Mouse (Mus musculus): ENCODE data around the gene Macrod2. TPM values are rescaled to one million over a fixed set of nuclear protein-coding genes. Genes with fewer than 3 reads are reported as not detected.

The Macrod2 gene
- polyA plus RNA-seq, 1 experiment from 2014 or later = 42.1 TPM

DNA sequence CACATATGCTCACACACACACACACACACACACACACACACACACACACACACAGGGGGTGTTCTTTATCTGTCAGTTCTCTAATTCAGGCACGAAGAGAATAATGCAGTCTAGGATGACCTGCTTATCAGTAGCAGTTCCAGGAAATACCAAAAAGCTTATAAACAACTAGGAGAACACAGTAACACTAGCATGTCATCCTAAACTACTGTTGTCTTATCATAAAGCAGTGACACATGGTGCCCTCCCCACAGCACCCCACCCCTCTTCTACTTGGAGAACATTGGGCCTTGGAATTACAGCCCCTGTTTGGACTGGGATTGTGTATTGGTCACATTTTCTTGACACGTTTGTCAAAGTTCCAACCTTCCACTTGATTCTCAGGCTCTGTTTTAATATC lies 1494.4 kb downstream of the Macrod2 start:
- Histone ChIP-seq H3K27me3 (ENCODE audit: control insufficient read depth, insufficient read depth, low read length) (no peaks in the 10 kb centered on the region), H3K4me1 (ENCODE audit: control insufficient read depth, insufficient read depth, low read length) (0 out of 2 replicates have a peak, but pooled peaks cover 9% of the 10 kb centered on the region), H3K36me3 (ENCODE audit: control insufficient read depth, insufficient read depth, low read length) (no peaks in the 10 kb centered on the region), H3K9me3 (ENCODE audit: control insufficient read depth, low read length) (no peaks in the 10 kb centered on the region), H3K27ac (replicated peaks; ENCODE audit: low read depth, low read length) (no peak overlapping the region), H3K4me2 (ENCODE audit: low read depth, severe bottlenecking) (no peak overlapping the region), H3K9ac (ENCODE audit: low read length) (no peak overlapping the region), H3K4me3 (ENCODE audit: low read depth, low read length) (no peak overlapping the region)
- no peak for DNase-seq (ENCODE audit: low spot score)
- WGBS = 91% methylated on average over 2 of the region's 2 CpGs
- ATAC-seq (ENCODE audit: insufficient number of reproducible peaks, low FRiP score, low TSS enrichment, low read depth) = no peak

DNA sequence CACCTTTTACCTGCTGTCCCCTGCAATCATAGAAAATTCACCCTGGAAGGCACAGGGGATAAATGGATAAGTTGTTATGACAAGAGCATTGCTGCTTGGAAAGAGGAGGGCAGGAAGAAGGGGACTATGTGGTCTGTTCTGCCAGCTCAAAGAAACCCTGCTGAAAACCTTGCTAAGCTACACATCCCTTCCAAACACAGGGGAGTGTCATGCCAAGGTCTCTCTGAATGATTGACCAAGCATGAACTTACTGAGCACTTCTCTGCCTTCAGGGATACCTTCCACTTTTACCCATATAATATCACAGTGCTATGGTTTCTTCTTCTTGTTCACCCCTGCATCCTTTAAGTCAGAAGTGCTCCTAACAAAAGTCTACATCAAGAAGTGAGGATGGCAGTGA lies 1502.8 kb downstream of the Macrod2 start:
- Histone ChIP-seq H3K27ac (replicated peaks; ENCODE audit: low read depth, low read length) (no peak overlapping the region), H3K9ac (ENCODE audit: low read length) (no peak overlapping the region), H3K4me1 (ENCODE audit: control insufficient read depth, insufficient read depth, low read length) (no peaks in the 10 kb centered on the region), H3K9me3 (ENCODE audit: control insufficient read depth, low read length) (no peaks in the 10 kb centered on the region), H3K4me2 (ENCODE audit: low read depth, severe bottlenecking) (no peak overlapping the region), H3K4me3 (ENCODE audit: low read depth, low read length) (no peak overlapping the region), H3K36me3 (ENCODE audit: control insufficient read depth, insufficient read depth, low read length) (no peaks in the 10 kb centered on the region), H3K27me3 (ENCODE audit: control insufficient read depth, insufficient read depth, low read length) (no peaks in the 10 kb centered on the region)
- no peak for DNase-seq (ENCODE audit: low spot score)
- ATAC-seq (ENCODE audit: insufficient number of reproducible peaks, low FRiP score, low TSS enrichment, low read depth) = no peak

DNA sequence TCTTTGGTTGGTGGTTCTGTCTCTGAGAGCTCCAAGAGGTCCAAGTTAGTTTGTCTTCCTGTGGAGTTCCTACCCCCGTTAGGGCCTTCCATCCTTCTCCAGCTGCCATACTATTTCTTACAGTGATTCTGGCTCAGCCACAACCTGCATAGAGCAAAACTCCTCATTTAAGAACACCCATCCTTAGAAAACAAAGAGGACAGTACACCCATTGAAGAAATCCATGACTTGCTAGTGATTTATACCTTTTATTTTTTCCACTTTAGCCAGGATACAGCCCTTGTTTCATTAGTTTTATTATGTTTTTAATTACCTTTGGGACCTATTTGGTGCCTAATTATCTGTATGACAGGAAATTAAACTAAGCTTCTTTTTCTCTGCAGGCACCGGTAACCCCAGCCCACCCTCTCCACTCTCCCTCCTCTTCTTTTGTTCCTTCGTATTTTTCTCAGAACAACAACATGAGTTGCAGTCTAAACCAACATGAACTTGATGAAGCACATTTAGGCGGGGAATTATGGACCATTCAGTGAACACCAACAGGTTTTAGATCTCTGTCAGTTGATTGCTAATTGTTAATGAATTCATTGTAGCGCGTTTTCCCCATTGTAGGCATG lies 1516.8 kb downstream of the Macrod2 start:
- no peaks in the 10 kb centered on the region for H3K4me1 ChIP-seq (ENCODE audit: control insufficient read depth, insufficient read depth, low read length)
- ATAC-seq (ENCODE audit: insufficient number of reproducible peaks, low FRiP score, low TSS enrichment, low read depth) (no peak), DNase-seq (ENCODE audit: low spot score) (no peak)
- no peaks in the 10 kb centered on the region for H3K27me3 ChIP-seq (ENCODE audit: control insufficient read depth, insufficient read depth, low read length)
- no peak overlapping the region for H3K4me3 ChIP-seq (ENCODE audit: low read depth, low read length)
- no peaks in the 10 kb centered on the region for H3K9me3 ChIP-seq (ENCODE audit: control insufficient read depth, low read length)
- H3K4me2 ChIP-seq (ENCODE audit: low read depth, severe bottlenecking) = no peak overlapping the region
- H3K9ac ChIP-seq (ENCODE audit: low read length) = no peak overlapping the region
- H3K27ac ChIP-seq (replicated peaks; ENCODE audit: low read depth, low read length) = no peak overlapping the region
- no peaks in the 10 kb centered on the region for H3K36me3 ChIP-seq (ENCODE audit: control insufficient read depth, insufficient read depth, low read length)
- WGBS = 64% methylated on average over 6 of the region's 6 CpGs

DNA sequence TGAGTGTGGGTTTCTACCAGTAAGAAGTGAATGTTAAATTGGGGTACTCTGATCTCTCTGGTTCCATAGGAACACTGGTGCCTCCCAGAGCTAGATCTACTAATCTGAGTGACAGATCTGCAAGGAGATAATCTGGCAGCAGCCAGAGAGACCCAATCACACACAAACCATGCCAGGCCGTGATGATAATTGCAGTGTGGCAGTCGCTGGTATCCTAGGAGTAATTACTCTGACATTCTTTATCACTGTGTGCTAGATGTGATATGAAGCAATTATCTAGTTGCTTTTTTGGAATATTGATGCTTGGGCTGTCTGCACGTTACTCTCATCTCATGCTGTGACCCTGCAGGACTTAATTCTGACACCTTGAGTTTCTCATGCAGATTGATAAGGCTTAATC lies 1518.4 kb downstream of the Macrod2 start:
- no peak for ATAC-seq (ENCODE audit: insufficient number of reproducible peaks, low FRiP score, low TSS enrichment, low read depth)
- H3K9me3 ChIP-seq (ENCODE audit: control insufficient read depth, low read length) = no peaks in the 10 kb centered on the region
- no peak for DNase-seq (ENCODE audit: low spot score)
- no peak overlapping the region for H3K9ac ChIP-seq (ENCODE audit: low read length)
- H3K4me2 ChIP-seq (ENCODE audit: low read depth, severe bottlenecking) = no peak overlapping the region
- H3K4me1 ChIP-seq (ENCODE audit: control insufficient read depth, insufficient read depth, low read length) = no peaks in the 10 kb centered on the region
- no peak overlapping the region for H3K4me3 ChIP-seq (ENCODE audit: low read depth, low read length)
- H3K36me3 ChIP-seq (ENCODE audit: control insufficient read depth, insufficient read depth, low read length) = no peaks in the 10 kb centered on the region
- 69% methylated on average over 3 of the region's 3 CpGs for WGBS
- no peak overlapping the region for H3K27ac ChIP-seq (replicated peaks; ENCODE audit: low read depth, low read length)
- H3K27me3 ChIP-seq (ENCODE audit: control insufficient read depth, insufficient read depth, low read length) = no peaks in the 10 kb centered on the region

DNA sequence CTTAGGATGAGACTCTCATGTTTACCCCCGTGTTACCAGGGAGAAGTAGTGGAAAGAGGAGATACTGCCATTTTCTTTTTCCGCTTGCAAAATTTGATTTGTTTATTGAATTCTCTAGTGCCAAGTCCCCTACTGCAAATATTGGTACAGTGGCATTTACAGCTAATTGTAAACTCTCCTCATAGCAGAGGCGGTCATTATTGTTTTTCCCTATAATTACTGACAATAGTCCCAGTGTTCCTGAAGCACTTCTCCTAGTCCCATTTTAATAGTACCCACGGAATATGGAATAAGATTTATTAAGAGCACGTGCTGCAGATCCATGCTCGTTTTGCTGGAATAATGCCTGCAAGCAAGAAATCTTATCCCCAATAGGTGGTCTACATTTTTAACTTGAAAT lies 1518.8 kb downstream of the Macrod2 start:
- ATAC-seq (ENCODE audit: insufficient number of reproducible peaks, low FRiP score, low TSS enrichment, low read depth) (no peak), DNase-seq (ENCODE audit: low spot score) (no peak)
- no peaks in the 10 kb centered on the region for H3K27me3 ChIP-seq (ENCODE audit: control insufficient read depth, insufficient read depth, low read length)
- H3K4me1 ChIP-seq (ENCODE audit: control insufficient read depth, insufficient read depth, low read length) = no peaks in the 10 kb centered on the region
- no peaks in the 10 kb centered on the region for H3K36me3 ChIP-seq (ENCODE audit: control insufficient read depth, insufficient read depth, low read length)
- H3K9me3 ChIP-seq (ENCODE audit: control insufficient read depth, low read length) = no peaks in the 10 kb centered on the region
- no peak overlapping the region for H3K4me2 ChIP-seq (ENCODE audit: low read depth, severe bottlenecking)
- H3K4me3 ChIP-seq (ENCODE audit: low read depth, low read length) = no peak overlapping the region
- no peak overlapping the region for H3K27ac ChIP-seq (replicated peaks; ENCODE audit: low read depth, low read length)
- 77% methylated on average over 6 of the region's 6 CpGs for WGBS
- H3K9ac ChIP-seq (ENCODE audit: low read length) = no peak overlapping the region

DNA sequence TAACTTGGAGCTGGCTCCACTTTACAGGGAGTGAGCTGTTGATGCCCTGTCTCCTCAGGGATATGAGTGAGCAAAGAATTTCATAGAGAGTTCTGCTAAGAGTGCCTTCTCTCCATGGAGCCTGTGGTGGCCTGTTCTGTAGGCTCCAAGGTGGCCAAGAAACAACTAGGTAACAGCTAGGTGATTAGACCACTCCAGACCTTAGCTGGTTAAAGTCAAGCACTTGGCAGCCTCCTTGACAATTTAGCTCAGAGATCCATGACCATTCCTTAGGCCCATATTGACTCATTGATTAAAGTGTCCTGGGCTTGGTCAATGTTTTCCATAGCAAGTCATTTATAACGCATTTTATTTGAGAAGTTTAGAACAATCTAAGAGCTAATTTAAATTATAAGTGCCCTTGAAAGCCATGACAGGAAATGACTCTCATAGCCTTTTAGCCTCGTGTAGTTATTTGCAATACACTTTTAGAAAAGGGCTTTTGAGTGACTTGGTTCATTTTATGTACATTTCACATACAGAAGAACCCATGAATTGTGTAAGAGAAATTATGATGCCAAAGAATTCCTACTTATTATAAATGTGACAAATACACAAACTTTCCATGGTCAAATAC lies 1525.4 kb downstream of the Macrod2 start:
- WGBS = 73% methylated on average over 2 of the region's 2 CpGs
- H3K9ac ChIP-seq (ENCODE audit: low read length) = no peak overlapping the region

DNA sequence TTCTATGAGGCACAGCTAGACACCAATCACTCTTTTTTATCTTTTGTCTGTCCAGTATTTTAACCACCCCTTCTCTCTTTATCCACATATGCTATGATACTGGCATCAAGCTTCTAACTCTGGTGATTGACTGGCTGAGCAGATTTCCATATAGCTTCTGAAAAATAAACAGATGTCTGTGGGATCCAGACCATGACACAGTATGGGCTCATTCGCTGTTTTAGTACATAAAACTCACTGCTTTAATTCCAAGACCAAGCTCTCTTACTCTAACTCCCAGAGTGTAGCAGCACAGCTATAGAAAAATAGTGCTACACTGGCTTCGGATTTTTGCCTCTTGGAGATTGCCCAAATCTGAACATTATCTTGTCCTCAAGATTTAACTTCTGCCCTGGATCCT lies 1540.0 kb downstream of the Macrod2 start:
- Histone ChIP-seq H3K4me1 (ENCODE audit: control insufficient read depth, insufficient read depth, low read length) (no peaks in the 10 kb centered on the region), H3K27me3 (ENCODE audit: control insufficient read depth, insufficient read depth, low read length) (no peaks in the 10 kb centered on the region), H3K9me3 (ENCODE audit: control insufficient read depth, low read length) (no peaks in the 10 kb centered on the region), H3K9ac (ENCODE audit: low read length) (no peak overlapping the region), H3K4me2 (ENCODE audit: low read depth, severe bottlenecking) (no peak overlapping the region), H3K27ac (replicated peaks; ENCODE audit: low read depth, low read length) (no peak overlapping the region), H3K36me3 (ENCODE audit: control insufficient read depth, insufficient read depth, low read length) (no peaks in the 10 kb centered on the region), H3K4me3 (ENCODE audit: low read depth, low read length) (no peak overlapping the region)
- no peak for DNase-seq (ENCODE audit: low spot score)
- no peak for ATAC-seq (ENCODE audit: insufficient number of reproducible peaks, low FRiP score, low TSS enrichment, low read depth)
- WGBS = 87% methylated on average over 2 of the region's 2 CpGs

More for the DNA sequence above, 1525.4 kb downstream of the Macrod2 start:
- H3K27ac ChIP-seq (replicated peaks; ENCODE audit: low read depth, low read length) = no peak overlapping the region
- H3K4me1 ChIP-seq (ENCODE audit: control insufficient read depth, insufficient read depth, low read length) = no peaks in the 10 kb centered on the region
- ATAC-seq (ENCODE audit: insufficient number of reproducible peaks, low FRiP score, low TSS enrichment, low read depth) (no peak), DNase-seq (ENCODE audit: low spot score) (no peak)
- H3K4me3 ChIP-seq (ENCODE audit: low read depth, low read length) = no peak overlapping the region
- H3K27me3 ChIP-seq (ENCODE audit: control insufficient read depth, insufficient read depth, low read length) = no peaks in the 10 kb centered on the region
- no peak overlapping the region for H3K4me2 ChIP-seq (ENCODE audit: low read depth, severe bottlenecking)
- H3K36me3 ChIP-seq (ENCODE audit: control insufficient read depth, insufficient read depth, low read length) = no peaks in the 10 kb centered on the region
- H3K9me3 ChIP-seq (ENCODE audit: control insufficient read depth, low read length) = no peaks in the 10 kb centered on the region

DNA sequence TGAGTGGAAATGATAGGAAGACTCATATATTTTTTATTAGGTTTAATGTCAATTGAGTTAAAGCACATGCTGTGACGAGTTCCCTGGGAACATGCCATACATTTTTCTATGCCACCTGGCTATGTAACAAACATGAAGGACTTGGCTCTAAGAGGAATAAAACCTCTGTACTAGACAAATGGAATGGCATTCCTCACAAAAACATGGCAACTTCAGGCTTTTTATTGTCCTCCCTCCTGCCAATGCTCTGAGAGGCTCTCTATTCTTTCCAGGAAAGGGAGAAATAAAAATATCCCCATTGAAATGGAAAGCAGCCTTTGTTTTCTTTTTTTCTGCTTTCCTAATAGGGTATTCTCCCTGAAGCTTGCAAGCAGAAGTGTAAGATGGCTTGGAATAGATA lies 1559.7 kb downstream of the Macrod2 start:
- H3K4me1 ChIP-seq (ENCODE audit: control insufficient read depth, insufficient read depth, low read length) = no peaks in the 10 kb centered on the region
- H3K4me3 ChIP-seq (ENCODE audit: low read depth, low read length) = no peak overlapping the region
- no peaks in the 10 kb centered on the region for H3K9me3 ChIP-seq (ENCODE audit: control insufficient read depth, low read length)
- no peak for DNase-seq (ENCODE audit: low spot score)
- WGBS = 65% methylated on average over 1 of the region's 1 CpGs
- H3K27ac ChIP-seq (replicated peaks; ENCODE audit: low read depth, low read length) = no peak overlapping the region
- no peak overlapping the region for H3K9ac ChIP-seq (ENCODE audit: low read length)
- no peak overlapping the region for H3K4me2 ChIP-seq (ENCODE audit: low read depth, severe bottlenecking)
- ATAC-seq (ENCODE audit: insufficient number of reproducible peaks, low FRiP score, low TSS enrichment, low read depth) = no peak
- H3K27me3 ChIP-seq (ENCODE audit: control insufficient read depth, insufficient read depth, low read length) = no peaks in the 10 kb centered on the region
- H3K36me3 ChIP-seq (ENCODE audit: control insufficient read depth, insufficient read depth, low read length) = no peaks in the 10 kb centered on the region

DNA sequence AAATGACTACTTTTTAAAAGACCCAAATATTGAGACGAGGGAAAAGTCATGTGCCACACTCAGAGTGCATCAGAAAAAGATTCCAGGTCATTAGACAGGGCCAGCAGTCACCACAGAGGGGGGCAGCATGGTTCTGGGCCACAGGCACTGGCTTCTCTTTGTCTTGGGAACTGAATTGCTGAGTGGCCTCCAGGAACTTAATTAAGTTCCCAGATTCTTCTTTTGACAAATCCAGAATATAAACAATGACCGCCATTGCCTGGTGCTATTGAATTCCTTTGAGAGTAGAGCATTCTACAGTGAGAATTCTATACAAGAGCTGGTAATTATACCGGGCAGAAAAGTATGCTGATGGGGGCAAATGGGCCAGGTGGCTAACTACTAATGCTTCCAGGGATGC lies 1560.1 kb downstream of the Macrod2 start:
- Histone ChIP-seq H3K9ac (ENCODE audit: low read length) (no peak overlapping the region), H3K4me1 (ENCODE audit: control insufficient read depth, insufficient read depth, low read length) (no peaks in the 10 kb centered on the region), H3K36me3 (ENCODE audit: control insufficient read depth, insufficient read depth, low read length) (no peaks in the 10 kb centered on the region), H3K4me3 (ENCODE audit: low read depth, low read length) (no peak overlapping the region), H3K27ac (replicated peaks; ENCODE audit: low read depth, low read length) (no peak overlapping the region), H3K9me3 (ENCODE audit: control insufficient read depth, low read length) (no peaks in the 10 kb centered on the region), H3K27me3 (ENCODE audit: control insufficient read depth, insufficient read depth, low read length) (no peaks in the 10 kb centered on the region), H3K4me2 (ENCODE audit: low read depth, severe bottlenecking) (no peak overlapping the region)
- WGBS = 45% methylated on average over 3 of the region's 3 CpGs
- no peak for DNase-seq (ENCODE audit: low spot score)
- ATAC-seq (ENCODE audit: insufficient number of reproducible peaks, low FRiP score, low TSS enrichment, low read depth) = no peak
